In genomic region chr6:42350021-42350967, GRCm38 (mm10) we compare ENCODE assay signal across 2 mouse cellular contexts.
TF ChIP-seq lines count a peak whose summit lies in the region.

No protein-coding gene starts in this region.

TF ChIP-seq in C2C12, 6 proteins besides CTCF, POLR2A, EP300 and RAD21 (continued from another document):
- no peak for TF ChIP-seq MYOG (IDR thresholded peaks at IDR 0.05; ENCODE audit: control insufficient read depth, extremely low read depth, insufficient read length)

TF ChIP-seq in myocyte, 11 proteins besides CTCF, POLR2A, EP300 and RAD21 (continued from another document):
- TF ChIP-seq TCF12 (IDR thresholded peaks at IDR 0.05; ENCODE audit: insufficient read depth, poor library complexity, severe bottlenecking): no peak
- no peak for TF ChIP-seq SRF (IDR thresholded peaks at IDR 0.05; ENCODE audit: control insufficient read depth, insufficient read length, low read depth)
- TF ChIP-seq E2F4 (IDR thresholded peaks at IDR 0.05; ENCODE audit: insufficient read depth): peak; percentile 29
- TF ChIP-seq MYOD1 (IDR thresholded peaks at IDR 0.05; ENCODE audit: control insufficient read depth in 1 of 3, insufficient read length in 2 of 3, low read depth in 2 of 3): peak in 1 of 3 experiments; percentile 28
- peak in 1 of 3 experiments; percentile 10 for TF ChIP-seq MYOG (IDR thresholded peaks at IDR 0.05; ENCODE audit: control insufficient read depth in 1 of 3, insufficient read depth in 1 of 3, insufficient read length in 2 of 3, low read depth in 2 of 3)
- no peak for TF ChIP-seq MAX (IDR thresholded peaks at IDR 0.05; ENCODE audit: low read depth)
- TF ChIP-seq CEBPB (IDR thresholded peaks at IDR 0.05; ENCODE audit: insufficient read depth, poor library complexity, severe bottlenecking): no peak
